Mouse (Mus musculus) neutrophil, adult 5-6 weeks (primary cell): ENCODE results near the gene Scaper. TPM values are rescaled to one million over a fixed set of nuclear protein-coding genes. Genes with fewer than 3 reads are reported as not detected.

ENCODE experiments used
- ATAC-seq: fragments of 151-379, 151-347 bp; 2 replicates; pipeline ENCODE4 v1.8.0; 2017; ENCODE audit warnings: mild to moderate bottlenecking, moderate TSS enrichment; ENCODE audit not compliant: insufficient number of reproducible peaks, poor library complexity, low FRiP score, severe bottlenecking; ENCODE audit errors: extremely low read depth
- total RNA-seq: library from RNA; stranded (forward); fragments of 200-1000 nt; gene quantifications from 2 replicates; pipeline ENCODE4 v1.2.3, GENCODE M21; 2017

Gene Scaper
- total RNA-seq, 1 experiment from 2014 or later: 45.9 TPM

DNA sequence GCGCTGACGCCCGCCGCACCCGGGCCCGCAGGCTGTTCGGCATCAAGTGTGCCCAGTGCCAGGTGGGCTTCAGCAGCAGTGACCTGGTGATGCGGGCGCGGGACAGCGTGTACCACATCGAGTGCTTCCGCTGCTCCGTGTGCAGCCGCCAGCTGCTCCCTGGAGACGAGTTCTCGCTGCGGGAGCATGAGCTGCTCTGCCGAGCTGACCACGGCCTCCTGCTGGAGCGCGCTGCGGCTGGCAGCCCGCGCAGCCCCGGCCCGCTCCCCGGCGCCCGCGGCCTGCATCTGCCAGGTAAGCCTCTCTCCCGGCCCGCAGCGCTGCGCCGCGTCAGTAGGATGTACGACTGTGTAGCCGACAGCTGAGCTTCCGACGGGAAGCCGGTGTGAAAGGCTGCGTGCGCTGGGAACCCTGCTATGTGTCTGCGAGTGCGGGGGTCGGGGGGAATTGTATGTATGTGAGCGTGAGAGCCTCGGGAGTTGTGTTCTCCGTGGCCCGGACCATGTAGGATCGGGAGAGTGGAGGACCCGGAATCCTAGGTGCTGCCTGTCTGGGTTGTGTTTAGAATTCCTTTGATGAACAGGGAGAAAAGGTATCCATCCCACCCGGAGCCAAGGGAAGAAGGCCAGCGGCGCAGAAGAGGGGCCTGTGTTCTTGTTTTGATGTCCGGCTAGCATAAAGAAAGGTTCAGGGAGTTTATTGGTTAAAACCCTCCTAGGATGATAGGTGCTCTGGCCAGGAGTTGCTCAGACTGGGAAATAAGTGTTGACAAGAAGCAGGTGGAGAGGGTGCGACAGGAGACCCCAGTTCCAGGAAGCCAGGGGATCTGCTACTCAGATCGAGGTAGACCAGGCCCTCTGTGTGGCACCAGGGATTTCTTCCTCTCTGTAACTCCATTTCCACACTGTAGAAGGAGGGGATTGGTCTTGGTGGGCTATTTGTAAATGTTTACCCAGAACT is 395.3 kb downstream of the Scaper start:
- ATAC-seq: no peak

DNA sequence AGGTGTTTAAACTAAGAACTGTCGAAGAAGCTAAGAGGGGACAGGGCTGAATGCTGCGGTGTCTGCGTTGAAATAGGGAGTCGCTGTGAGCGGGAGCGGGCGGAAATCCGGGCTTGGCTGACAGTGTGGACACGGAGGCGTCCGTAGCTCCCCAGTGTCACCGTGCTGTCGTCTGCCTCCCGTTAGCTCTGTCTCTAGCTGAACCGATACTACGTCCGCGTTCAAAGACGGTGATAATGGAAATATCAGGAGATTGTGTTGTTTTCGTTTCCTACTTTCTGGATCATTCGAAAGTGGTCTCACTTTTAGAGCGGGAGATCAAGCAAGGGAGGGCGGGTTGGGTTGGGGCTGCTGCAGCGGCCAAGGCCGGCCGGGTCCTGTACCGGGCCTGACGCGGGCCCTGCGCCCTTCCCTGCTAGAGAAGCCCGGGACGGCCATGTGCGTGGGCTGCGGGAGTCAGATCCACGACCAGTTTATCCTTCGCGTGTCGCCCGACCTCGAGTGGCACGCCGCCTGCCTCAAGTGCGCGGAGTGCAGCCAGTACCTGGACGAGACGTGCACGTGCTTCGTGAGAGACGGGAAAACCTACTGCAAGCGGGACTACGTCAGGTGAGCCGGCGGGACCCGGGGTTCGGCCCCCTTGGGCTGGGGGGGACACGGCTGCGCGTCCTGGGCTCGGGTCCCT is 396.1 kb downstream of the Scaper start:
- no peak for ATAC-seq

DNA sequence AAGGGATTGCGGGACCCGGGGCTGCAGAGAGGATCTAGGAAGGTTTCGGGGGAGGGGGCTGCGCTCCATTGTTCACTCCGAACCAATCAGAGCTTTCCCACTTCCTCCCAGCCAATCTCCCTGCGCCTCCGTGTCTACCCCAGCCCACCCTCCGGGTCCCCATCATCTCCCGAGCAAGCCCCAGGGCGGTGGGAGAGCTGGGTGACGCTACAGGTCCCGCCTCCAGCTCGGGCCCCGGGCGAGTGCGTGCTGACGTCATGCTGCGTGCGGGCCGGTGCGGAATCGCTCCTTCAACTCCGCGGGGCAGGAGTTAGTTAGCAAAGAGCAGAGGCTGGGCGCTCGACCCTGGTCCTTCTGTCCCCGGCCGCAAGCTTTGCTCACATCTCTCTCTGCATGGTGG is 397.0 kb downstream of the Scaper start:
- ATAC-seq: peak; percentile 17; the same call in 1 of the 2 replicates

DNA sequence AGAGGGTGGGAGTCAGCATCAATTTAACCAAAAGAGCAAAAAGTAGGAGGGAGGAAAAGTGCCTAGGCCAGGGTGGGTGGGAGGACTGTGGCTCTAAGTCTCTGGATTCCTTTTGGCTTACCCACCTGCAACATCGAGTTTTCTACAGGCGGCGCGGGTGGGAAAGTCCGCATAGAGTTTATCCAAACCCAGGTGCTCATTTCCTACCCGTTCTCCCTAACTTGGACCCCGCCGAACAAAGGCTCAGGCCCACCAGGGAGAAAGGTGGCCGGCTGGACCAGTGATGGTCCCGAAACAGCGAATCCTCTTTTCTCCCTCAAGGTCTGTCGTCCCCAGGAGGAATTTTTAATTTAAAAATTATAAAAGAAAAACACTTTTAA is 397.5 kb downstream of the Scaper start:
- no peak for ATAC-seq

DNA sequence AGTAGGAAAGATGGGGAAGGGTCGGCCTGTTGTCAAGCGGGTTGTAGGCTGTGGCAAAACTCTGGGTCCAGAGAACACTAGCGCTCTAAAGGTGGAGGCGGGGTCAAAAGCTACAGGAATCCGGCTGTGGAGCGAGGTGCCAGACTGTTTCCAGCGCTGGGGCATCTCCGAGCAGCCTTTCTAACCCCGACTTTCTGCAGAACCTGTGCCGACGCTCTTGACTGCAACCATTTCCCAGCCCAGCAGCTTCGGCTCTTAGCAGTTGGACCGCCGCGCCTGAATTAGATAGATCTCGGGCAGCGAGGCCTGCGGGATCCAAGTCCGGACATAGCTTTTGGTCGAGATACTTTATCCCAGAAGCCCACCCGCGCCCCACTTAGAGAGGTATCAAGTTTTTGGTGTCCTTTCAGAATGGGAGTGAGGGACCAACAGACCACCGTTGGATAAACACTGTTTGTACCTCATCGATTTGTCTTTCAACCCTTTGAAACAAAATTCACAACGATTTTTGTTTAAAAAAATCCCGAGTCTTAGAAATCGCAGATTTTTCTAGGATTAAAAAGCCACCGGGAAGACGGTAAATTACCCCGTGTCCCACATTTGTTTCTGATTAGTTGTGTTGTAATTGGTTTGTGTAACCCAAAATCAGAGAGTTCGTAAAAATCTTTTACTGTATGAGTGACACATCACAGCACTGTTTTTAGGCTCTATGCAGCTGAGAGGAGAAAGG is 398.1 kb downstream of the Scaper start:
- no peak for ATAC-seq

DNA sequence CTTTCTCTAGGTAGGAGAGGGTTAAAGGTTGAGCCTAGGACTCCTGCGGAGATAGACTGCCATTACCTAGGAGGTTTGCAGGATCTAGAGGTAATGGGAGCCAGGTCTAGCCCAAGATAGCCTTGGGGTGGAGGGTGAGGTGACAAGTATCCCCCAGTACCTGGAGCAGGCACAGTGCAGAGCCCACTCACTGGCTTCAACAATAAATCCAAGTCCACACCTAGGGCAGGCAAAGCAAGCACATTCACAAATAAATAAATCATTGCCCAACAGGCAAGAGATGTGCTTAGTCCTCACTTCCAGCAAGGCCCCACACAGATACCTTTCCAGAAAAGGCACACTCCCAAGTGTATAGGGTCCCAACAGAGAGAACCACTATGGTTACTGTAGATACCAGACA is 398.9 kb downstream of the Scaper start:
- no peak for ATAC-seq

DNA sequence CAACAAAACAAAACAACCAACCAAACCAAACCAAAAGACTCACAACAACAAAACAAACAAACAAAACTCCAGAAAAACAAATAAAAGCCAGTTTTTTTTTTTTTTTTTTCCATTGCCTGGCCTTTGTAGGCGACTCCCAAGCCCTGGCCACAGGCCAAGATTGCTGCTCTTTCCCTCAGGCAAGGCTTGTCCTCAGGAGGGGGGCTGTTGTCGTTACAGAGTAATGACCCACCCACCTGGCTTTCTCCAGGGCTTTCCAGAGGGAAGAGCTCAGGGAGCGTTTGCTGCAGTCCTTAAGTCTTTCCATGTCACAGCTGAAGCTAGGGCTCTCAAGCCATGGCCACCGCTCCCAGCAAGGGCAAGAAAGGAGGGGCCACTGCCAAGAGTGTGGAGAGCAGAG is 399.5 kb downstream of the Scaper start, which contains the start of gene Isl2:
Gene Isl2 (plus strand): TSS at position 296 of the 400 bp plus-strand sequence.
- ATAC-seq: no peak

DNA sequence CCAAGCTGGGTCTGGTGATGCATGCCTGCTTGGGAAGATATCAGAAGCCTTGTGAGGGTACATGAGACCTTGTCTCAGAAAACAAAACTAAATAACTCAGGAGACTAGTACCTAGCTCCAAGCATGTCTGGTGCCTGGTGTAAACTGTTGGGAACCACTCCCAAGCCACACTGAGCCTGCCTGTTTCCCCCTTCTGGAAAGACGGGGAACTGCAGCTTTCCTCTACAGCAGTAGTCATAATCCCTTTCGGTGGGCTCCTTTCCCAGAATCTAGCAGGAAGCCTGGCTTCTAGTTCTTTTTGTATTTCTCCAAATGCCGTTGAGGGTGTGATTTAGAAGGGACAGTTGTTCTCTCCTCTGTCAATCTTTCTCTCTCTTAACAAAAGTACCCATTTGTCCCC is 402.0 kb downstream of the Scaper start:
- 0 out of 2 replicates have a peak, but pooled peaks have one; percentile 13 for ATAC-seq

DNA sequence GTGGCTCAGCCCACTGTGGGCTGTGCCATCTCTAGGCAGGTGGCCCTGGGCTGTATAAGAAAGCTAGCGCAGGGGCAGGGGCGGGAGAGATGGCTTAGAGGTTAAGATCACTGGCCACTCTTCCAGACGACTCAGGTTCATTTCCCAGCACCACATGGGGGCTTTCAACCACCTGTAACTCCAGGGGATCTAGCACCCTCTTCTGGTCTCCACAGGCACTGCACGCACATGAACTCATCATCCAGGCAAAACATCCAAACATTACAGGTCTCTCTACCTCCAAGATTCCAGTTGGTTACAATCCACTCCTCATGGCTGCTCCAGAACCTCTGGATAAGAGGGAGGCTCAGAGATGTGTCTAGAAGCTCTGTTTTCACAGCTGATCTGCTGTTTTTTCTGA is 412.2 kb downstream of the Scaper start:
- no peak for ATAC-seq

DNA sequence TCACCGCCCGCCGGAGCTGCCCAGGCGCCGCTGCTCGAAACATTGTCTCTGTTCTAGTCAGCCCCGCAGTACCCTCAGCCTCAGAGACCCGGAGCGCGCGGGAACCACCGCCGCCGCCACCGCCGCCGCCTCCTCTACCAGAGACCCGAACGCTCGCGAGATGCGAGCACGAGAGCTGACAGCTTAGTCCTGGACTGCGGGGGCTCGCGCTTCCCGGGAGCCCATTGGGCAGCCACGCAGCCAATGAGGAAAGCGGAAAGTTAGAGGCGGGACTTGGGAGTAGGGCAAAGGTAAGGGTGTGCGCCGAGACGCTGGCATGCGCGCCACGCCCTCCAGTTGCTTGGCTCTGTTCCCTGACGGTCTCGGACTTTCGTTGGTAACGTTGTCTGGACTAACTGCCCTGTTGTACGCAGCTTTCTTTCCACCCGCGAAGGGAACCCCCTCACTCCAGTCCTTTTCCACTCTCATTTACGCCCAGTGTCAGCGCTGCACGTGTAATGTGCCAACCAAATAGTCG is 425.8 kb downstream of the Scaper start, which contains the start of gene Etfa:
Gene Etfa (minus strand): TSS at position 217 of the 517 bp plus-strand sequence.
- ATAC-seq: peak; percentile 97

DNA sequence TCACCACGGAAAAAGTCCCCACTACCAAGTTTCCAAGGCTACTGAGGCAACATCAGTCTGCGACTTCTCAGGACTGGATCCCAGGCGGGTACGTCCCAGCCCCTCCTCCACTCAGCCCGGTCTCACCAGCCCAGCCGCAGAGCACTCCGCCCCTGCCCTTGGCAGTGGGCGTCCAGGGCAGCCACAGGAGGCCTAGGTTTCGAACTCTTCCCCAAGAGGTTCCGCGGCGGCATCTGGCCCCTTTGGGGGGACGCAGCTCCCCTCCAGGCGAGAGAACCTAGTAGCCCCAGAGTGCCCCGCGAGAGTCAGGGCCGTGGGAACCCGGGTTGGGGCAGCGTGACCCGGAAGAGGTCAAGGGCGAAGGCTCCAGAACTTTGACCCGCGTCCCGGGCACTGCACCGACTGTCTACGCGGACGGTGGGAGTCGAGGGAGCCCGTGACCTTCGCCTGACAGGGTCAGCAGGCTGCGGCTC is 426.4 kb downstream of the Scaper start:
- ATAC-seq: peak; percentile 1; the same call in 1 of the 2 replicates

DNA sequence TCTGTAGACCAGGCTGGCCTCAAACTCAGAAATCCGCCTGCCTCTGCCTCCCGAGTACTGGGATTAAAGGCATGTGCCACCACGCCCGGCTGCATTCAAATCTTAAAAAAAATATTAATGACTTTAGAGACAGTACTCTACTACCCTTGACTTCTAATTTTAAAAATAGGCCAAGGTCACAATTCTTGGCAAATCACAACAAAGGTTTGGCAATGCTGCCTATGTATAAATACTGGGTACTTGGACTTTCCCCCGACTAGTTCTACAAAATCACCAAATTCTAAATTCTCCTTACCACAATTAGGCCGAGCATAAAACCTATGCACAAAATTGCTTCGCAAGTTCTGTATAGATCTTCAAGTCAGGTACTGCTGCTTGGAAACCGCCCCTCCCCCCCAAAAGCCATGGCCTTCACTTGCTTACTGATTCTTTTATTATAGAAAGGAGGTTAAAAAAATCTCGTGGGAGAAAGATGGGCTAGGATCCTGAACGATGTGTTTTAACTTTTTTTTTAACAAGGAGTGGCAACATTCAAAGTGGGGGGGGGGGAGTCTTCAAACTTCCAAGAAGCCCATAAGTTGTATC is 427.2 kb downstream of the Scaper start:
- no peak for ATAC-seq

DNA sequence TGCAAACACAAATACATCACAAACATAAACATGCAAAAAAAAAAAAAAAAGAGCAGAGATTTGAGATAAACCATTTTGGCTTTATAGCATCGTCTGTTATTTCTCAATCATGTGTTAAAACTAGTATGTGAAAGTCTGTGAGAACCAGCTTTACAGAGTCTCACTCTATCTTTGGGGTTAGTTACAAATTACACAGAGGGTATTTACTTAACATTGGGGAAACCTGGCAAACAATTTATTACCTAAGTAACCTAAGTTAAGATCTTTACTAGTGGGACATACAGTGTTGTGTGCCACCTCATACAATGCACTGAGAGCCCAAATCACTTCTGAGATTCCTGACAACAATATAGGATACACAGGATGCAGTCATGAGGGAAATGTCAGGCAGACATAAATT is 428.2 kb downstream of the Scaper start:
- ATAC-seq: no peak

DNA sequence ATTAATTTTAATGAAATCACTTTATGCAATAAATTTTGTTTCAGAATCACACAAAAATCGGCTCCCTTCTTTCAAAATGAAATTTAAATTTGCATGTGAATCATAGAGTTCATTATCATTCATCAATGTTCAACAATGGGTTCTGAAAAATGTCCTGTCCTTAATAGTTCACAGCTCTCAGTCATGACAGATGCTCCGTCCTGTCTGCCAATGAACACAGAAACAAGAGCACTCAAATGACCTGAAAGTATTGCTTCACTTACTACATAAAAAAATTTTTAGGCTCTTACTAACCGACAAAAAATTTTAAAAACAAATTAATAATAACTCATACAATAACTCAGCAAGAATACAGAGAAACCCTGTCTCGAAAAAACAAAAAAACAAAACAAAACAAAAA is 429.2 kb downstream of the Scaper start:
- no peak for ATAC-seq

DNA sequence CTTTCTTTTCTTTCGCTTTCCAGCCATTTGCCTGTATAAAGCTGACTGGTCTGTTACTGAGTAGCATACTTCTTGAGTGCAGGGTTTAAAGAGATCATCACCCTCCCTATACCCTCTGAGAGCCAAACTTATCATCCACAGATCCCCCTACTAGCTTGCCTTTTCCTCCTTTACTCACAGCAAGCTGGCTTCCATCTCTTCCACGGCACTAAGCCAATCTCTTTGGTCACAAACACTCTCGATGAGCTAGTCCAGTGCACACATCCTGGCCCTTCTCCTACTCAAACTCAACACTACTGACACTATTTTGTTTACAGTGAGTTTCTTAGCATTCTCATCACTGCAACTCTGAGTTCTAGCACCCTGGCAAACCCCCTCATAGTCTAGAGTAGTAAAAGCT is 430.0 kb downstream of the Scaper start:
- ATAC-seq: no peak
